Comparison of ENCODE assay signal across 34 mouse cellular contexts in the genomic region with DNA sequence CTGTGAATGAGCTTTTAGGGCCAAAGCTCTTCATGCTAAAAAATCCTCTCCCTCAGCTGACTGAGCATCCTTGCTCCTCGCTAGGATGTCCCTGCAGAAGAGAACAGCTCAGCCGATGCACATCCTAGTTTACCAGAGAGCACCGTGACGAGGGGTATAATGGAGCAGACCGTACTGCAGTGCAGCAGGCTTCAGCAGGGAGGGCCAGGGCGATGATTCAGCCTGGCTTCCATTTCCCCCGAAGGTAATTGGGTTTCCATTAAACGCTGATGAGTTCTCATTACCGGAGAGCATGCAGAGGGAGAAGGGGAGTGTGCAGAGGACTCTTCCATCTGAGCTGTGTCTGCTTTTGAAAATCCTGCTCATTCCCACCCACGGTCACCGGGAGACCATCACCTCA. TPM values are rescaled to one million over a fixed set of nuclear protein-coding genes. Genes with fewer than 3 reads are reported as not detected.
DNase-seq lines count a peak whose midpoint lies in the region; ATAC-seq lines count a peak whose summit lies in the region.
"Had no signal": no experiment of that assay in that cellular context is flagged by ENCODE, and none has a peak within 500 bp of the region (broad histone marks: within the 10 kb centered on the region; RNA-seq: fewer than 3 reads in every experiment).

No protein-coding gene starts in this region.

- no peaks in the 10 kb centered on the region for H3K36me3 ChIP-seq in midbrain, embryonic 14.5 days (ENCODE audit: control insufficient read depth, insufficient read depth, low read length)
- H3K36me3 ChIP-seq in midbrain, embryonic 11.5 days (ENCODE audit: control insufficient read depth, insufficient read depth, low read length): no peaks in the 10 kb centered on the region
- no peaks in the 10 kb centered on the region for H3K36me3 ChIP-seq in hindbrain, embryonic 15.5 days
- no peaks in the 10 kb centered on the region for H3K36me3 ChIP-seq in neural tube, embryonic 14.5 days (ENCODE audit: control insufficient read depth, insufficient read depth, low read length)
- H3K36me3 ChIP-seq: embryonic facial prominence, embryonic 13.5 days; G1E; heart, embryonic 12.5 days; kidney, embryonic 15.5 days; limb, embryonic 12.5 days; midbrain, embryonic 12.5 days had no signal

- no peak overlapping the region for H3K9ac ChIP-seq in midbrain, embryonic 14.5 days (replicated peaks; ENCODE audit: low read length)
- H3K9ac ChIP-seq in midbrain, embryonic 11.5 days (ENCODE audit: low read length): no peak overlapping the region
- no peak overlapping the region for H3K9ac ChIP-seq in hindbrain, embryonic 15.5 days
- H3K9ac ChIP-seq in neural tube, embryonic 14.5 days (replicated peaks; ENCODE audit: low read depth, low read length): no peak overlapping the region
- H3K9ac ChIP-seq: embryonic facial prominence, embryonic 13.5 days; forebrain, embryonic 13.5 days; heart, embryonic 12.5 days; kidney, embryonic 15.5 days; limb, embryonic 12.5 days; liver, postnatal 0 days; midbrain, embryonic 12.5 days had no signal

- 79% methylated on average over 11 of the region's 11 CpGs for WGBS in midbrain, embryonic 14.5 days
- WGBS in midbrain, embryonic 11.5 days: 91% methylated on average over 11 of the region's 11 CpGs
- 50% methylated on average over 11 of the region's 11 CpGs for WGBS in hindbrain, embryonic 15.5 days
- WGBS in neural tube, embryonic 14.5 days: 52% methylated on average over 11 of the region's 11 CpGs

- no peak overlapping the region for H3K4me3 ChIP-seq in midbrain, embryonic 14.5 days (replicated peaks; ENCODE audit: low read depth, low read length)
- no peak overlapping the region for H3K4me3 ChIP-seq in midbrain, embryonic 11.5 days (ENCODE audit: low read depth, low read length)
- no peak overlapping the region for H3K4me3 ChIP-seq in hindbrain, embryonic 15.5 days
- no peak overlapping the region for H3K4me3 ChIP-seq in neural tube, embryonic 14.5 days (ENCODE audit: low read depth, low read length)
- H3K4me3 ChIP-seq: embryonic facial prominence, embryonic 13.5 days; erythroblast, embryonic 14.5 days; forebrain, embryonic 13.5 days; heart, embryonic 12.5 days; kidney, embryonic 15.5 days; limb, embryonic 12.5 days; midbrain, embryonic 12.5 days had no signal

- H3K4me1 ChIP-seq in midbrain, embryonic 14.5 days (ENCODE audit: control insufficient read depth, insufficient read depth, low read length): no peaks in the 10 kb centered on the region
- no peaks in the 10 kb centered on the region for H3K4me1 ChIP-seq in midbrain, embryonic 11.5 days (ENCODE audit: control insufficient read depth, insufficient read depth, low read length)
- peaks cover 13% of the 10 kb centered on the region for H3K4me1 ChIP-seq in hindbrain, embryonic 15.5 days (replicated peaks)
- no peaks in the 10 kb centered on the region; the same call in 1 of the 2 replicates for H3K4me1 ChIP-seq in neural tube, embryonic 14.5 days (ENCODE audit: control insufficient read depth, insufficient read depth, low read length)
- H3K4me1 ChIP-seq: forebrain, embryonic 13.5 days; heart, embryonic 12.5 days; kidney, embryonic 15.5 days; limb, embryonic 12.5 days; midbrain, embryonic 12.5 days had no signal

- DNase-seq in midbrain, embryonic 14.5 days: peak; percentile 26
- DNase-seq in midbrain, embryonic 11.5 days (ENCODE audit: low spot score, missing footprints): no peak
- peak; percentile 64 for DNase-seq in brain, adult 2 months (ENCODE audit: low read depth, low spot score)
- no peak for DNase-seq in gastrocnemius, adult 18-20 months (ENCODE audit: low spot score)
- DNase-seq: adrenal gland, postnatal 25 days; B cell, adult 2 months; cerebellum, adult 2 months; cerebellum, postnatal 25 days; gastrocnemius, postnatal 10 days; heart, postnatal 10 days; kidney, postnatal 36 days; liver, postnatal 0 days had no signal

- no peak for ATAC-seq in midbrain, embryonic 14.5 days (ENCODE audit: low FRiP score, low TSS enrichment)
- ATAC-seq in midbrain, embryonic 11.5 days (ENCODE audit: low FRiP score): no peak
- peak; percentile 83 for ATAC-seq in hindbrain, embryonic 15.5 days (ENCODE audit: low FRiP score, low read depth)
- ATAC-seq in neural tube, embryonic 14.5 days (ENCODE audit: low read depth): peak; percentile 85; the same call in 1 of the 2 replicates
- no peak for ATAC-seq in activated CD4-positive, CD25-positive, alpha-beta regulatory T cell, adult 4 months
- ATAC-seq: forebrain, embryonic 13.5 days; intestine, postnatal 0 days; liver, postnatal 0 days; lung, postnatal 0 days had no signal

- no peaks in the 10 kb centered on the region for H3K27me3 ChIP-seq in midbrain, embryonic 14.5 days (ENCODE audit: control insufficient read depth, insufficient read depth, low read length)
- no peaks in the 10 kb centered on the region for H3K27me3 ChIP-seq in midbrain, embryonic 11.5 days (ENCODE audit: control insufficient read depth, insufficient read depth, low read length)
- H3K27me3 ChIP-seq in hindbrain, embryonic 15.5 days: no peaks in the 10 kb centered on the region
- no peaks in the 10 kb centered on the region for H3K27me3 ChIP-seq in neural tube, embryonic 14.5 days (ENCODE audit: control insufficient read depth, insufficient read depth, low read length)
- H3K27me3 ChIP-seq: CH12.LX; embryonic facial prominence, embryonic 13.5 days; forebrain, embryonic 13.5 days; heart, embryonic 12.5 days; kidney, embryonic 15.5 days; limb, embryonic 12.5 days; midbrain, embryonic 12.5 days had no signal

- H3K4me2 ChIP-seq in midbrain, embryonic 14.5 days (ENCODE audit: low read length): no peak overlapping the region
- H3K4me2 ChIP-seq in midbrain, embryonic 11.5 days: no peak overlapping the region
- no peak overlapping the region for H3K4me2 ChIP-seq in hindbrain, embryonic 15.5 days
- H3K4me2 ChIP-seq in neural tube, embryonic 14.5 days (ENCODE audit: low read depth, low read length): no peak overlapping the region
- H3K4me2 ChIP-seq: embryonic facial prominence, embryonic 13.5 days; forebrain, embryonic 13.5 days; heart, embryonic 12.5 days; kidney, embryonic 15.5 days; limb, embryonic 12.5 days; liver, embryonic 11.5 days; midbrain, embryonic 12.5 days had no signal

- H3K9me3 ChIP-seq in midbrain, embryonic 14.5 days (ENCODE audit: control insufficient read depth, low read length): no peaks in the 10 kb centered on the region
- H3K9me3 ChIP-seq in midbrain, embryonic 11.5 days (ENCODE audit: control insufficient read depth, low read length): no peaks in the 10 kb centered on the region
- no peaks in the 10 kb centered on the region for H3K9me3 ChIP-seq in hindbrain, embryonic 15.5 days
- H3K9me3 ChIP-seq in neural tube, embryonic 14.5 days (ENCODE audit: control insufficient read depth, low read length): no peaks in the 10 kb centered on the region
- H3K9me3 ChIP-seq: embryonic facial prominence, embryonic 13.5 days; forebrain, embryonic 13.5 days; G1E; heart, embryonic 12.5 days; kidney, embryonic 15.5 days; limb, embryonic 12.5 days; midbrain, embryonic 12.5 days had no signal

- 0 out of 2 replicates have a peak overlapping the region, but pooled peaks have one; percentile 13 for H3K27ac ChIP-seq in midbrain, embryonic 14.5 days (replicated peaks; ENCODE audit: low read depth, low read length)
- H3K27ac ChIP-seq in midbrain, embryonic 11.5 days (ENCODE audit: low read depth, low read length): no peak overlapping the region
- peak overlapping the region; percentile 70 for H3K27ac ChIP-seq in hindbrain, embryonic 15.5 days (replicated peaks)
- peak overlapping the region; percentile 64 for H3K27ac ChIP-seq in neural tube, embryonic 14.5 days (ENCODE audit: low read depth, low read length)
- H3K27ac ChIP-seq: embryonic facial prominence, embryonic 13.5 days; forebrain, embryonic 13.5 days; kidney, embryonic 15.5 days; limb, embryonic 12.5 days; macrophage; midbrain, embryonic 12.5 days had no signal

RNA-seq across cellular contexts. Expression of gene Gm20075, which starts 57.3 kb away (rescaled TPM):
- 27.2 and 30.6 TPM in 2 replicates for polyA plus RNA-seq in midbrain, embryonic 14.5 days (2014; fragmentation: Nextera tagmentation; extraction: Ambion mirVana)
- polyA plus RNA-seq in midbrain, embryonic 11.5 days (2014; fragmentation: Nextera tagmentation; extraction: Ambion mirVana): 41.8 and 43.8 TPM in 2 replicates
- polyA plus RNA-seq in hindbrain, embryonic 15.5 days (2015; fragmentation: Nextera tagmentation; extraction: Ambion mirVana): 24.3 and 25.1 TPM in 2 replicates
- 25.5 and 37.3 TPM in 2 replicates for polyA plus RNA-seq in neural tube, embryonic 14.5 days (2014; fragmentation: Nextera tagmentation; extraction: Ambion mirVana)
- polyA plus RNA-seq in activated CD4-positive, CD25-positive, alpha-beta regulatory T cell, adult 4 months (2017; shearing (Covaris generic)): 10 to 100 TPM; 15.7 to 16.8 TPM
- total RNA-seq in gastrocnemius, adult 18-20 months (2021): 1 to 10 TPM; 8.7 to 9.6 TPM
- polyA plus RNA-seq: small intestine, adult 2 months had no signal

RNA-seq across cellular contexts. Expression of gene Gm17190, which starts 58.0 kb away (rescaled TPM):
- polyA plus RNA-seq in midbrain, embryonic 14.5 days (2014; fragmentation: Nextera tagmentation; extraction: Ambion mirVana): not detected in 2 replicates
- not detected in 2 replicates for polyA plus RNA-seq in midbrain, embryonic 11.5 days (2014; fragmentation: Nextera tagmentation; extraction: Ambion mirVana)
- polyA plus RNA-seq in hindbrain, embryonic 15.5 days (2015; fragmentation: Nextera tagmentation; extraction: Ambion mirVana): 0.25 and 0.29 TPM in 2 replicates
- polyA plus RNA-seq in neural tube, embryonic 14.5 days (2014; fragmentation: Nextera tagmentation; extraction: Ambion mirVana): 0.84 and 1.1 TPM in 2 replicates
- not detected for polyA plus RNA-seq in activated CD4-positive, CD25-positive, alpha-beta regulatory T cell, adult 4 months (2017; shearing (Covaris generic))
- total RNA-seq in gastrocnemius, adult 18-20 months (2021): not detected
- total RNA-seq: adrenal gland, postnatal 25 days; CH12.LX; gastrocnemius, postnatal 10 days; granulocyte monocyte progenitor cell, adult 5-6 weeks; heart, postnatal 10 days; layer of hippocampus, adult 8-10 months; left cerebral cortex, postnatal 14 days had no signal
- polyA plus RNA-seq: cerebellum, adult 2 months; embryonic facial prominence, embryonic 13.5 days; erythroblast, embryonic 14.5 days; forebrain, embryonic 13.5 days; G1E; heart, embryonic 12.5 days; intestine, postnatal 0 days; kidney, embryonic 15.5 days; liver, embryonic 11.5 days; liver, postnatal 0 days; lung, postnatal 0 days; macrophage; midbrain, embryonic 12.5 days; small intestine, adult 2 months; stomach, embryonic 16.5 days; thymus, postnatal 0 days had no signal

Comparison
In these comparisons a context has a peak if more than half of its experiments do, and no peak if none do; other contexts are left out.
1. DNase-seq: peak in midbrain, embryonic 14.5 days (single experiment) and brain, adult 2 months (single experiment); none in midbrain, embryonic 11.5 days (single experiment) and gastrocnemius, adult 18-20 months (single experiment).
2. ATAC-seq: peak in hindbrain, embryonic 15.5 days (single experiment) and neural tube, embryonic 14.5 days (single experiment); none in midbrain, embryonic 14.5 days (single experiment), midbrain, embryonic 11.5 days (single experiment) and activated CD4-positive, CD25-positive, alpha-beta regulatory T cell, adult 4 months (single experiment).